Mouse (Mus musculus) kidney, adult 2 months (tissue): ENCODE data around the gene Pkig. TPM values are rescaled to one million over a fixed set of nuclear protein-coding genes. Genes with fewer than 3 reads are reported as not detected.

Source experiments
- DNase-seq: peaks from one replicate; pipeline ENCODE4 v3.0.0; 2021
- H3K27ac ChIP-seq: fragments of 200-500 bp; 2 replicates; pipeline ENCODE4 v1.5.1; 2012; ENCODE audit warnings: low read depth, low read length, control low read depth, inconsistent platforms; ENCODE audit not compliant: insufficient read depth
- H3K27me3 ChIP-seq: fragments of 200-500 bp; replicated peaks from 2 replicates; pipeline ENCODE4 v1.6.1; 2012; ENCODE audit warnings: mild to moderate bottlenecking, moderate library complexity, low read length, inconsistent platforms; ENCODE audit not compliant: control insufficient read depth, insufficient read depth
- H3K36me3 ChIP-seq: fragments of 200-500 bp; 2 replicates; pipeline ENCODE4 v1.6.1; 2012; ENCODE audit warnings: mild to moderate bottlenecking, moderate library complexity, low read length, inconsistent platforms; ENCODE audit not compliant: control insufficient read depth, insufficient read depth
- H3K4me1 ChIP-seq: fragments of 200-500 bp; 2 replicates; pipeline ENCODE4 v1.6.1; 2011; ENCODE audit warnings: low read length; ENCODE audit not compliant: control insufficient read depth, insufficient read depth
- H3K4me3 ChIP-seq: fragments of 200-500 bp; 2 replicates; pipeline ENCODE4 v1.5.1; 2011; ENCODE audit warnings: mild to moderate bottlenecking, low read depth, low read length, control low read depth; ENCODE audit not compliant: insufficient read depth
- CTCF ChIP-seq: fragments of 200-500 bp; conservative IDR thresholded peaks from 2 replicates; pipeline ENCODE4 v1.5.1; 2011; ENCODE audit warnings: low read depth, mild to moderate bottlenecking, control low read depth, low read length, moderate library complexity, mixed read lengths; ENCODE audit not compliant: insufficient read depth, insufficient read length
- POLR2A ChIP-seq: fragments of 200-500 bp; IDR thresholded peaks from one replicate; pipeline ENCODE4 v1.6.1; 2011; ENCODE audit warnings: low read depth, low read length, control low read depth
- WGBS: fragments of 180-500 bp; shearing (Covaris S2); methylation state at CpG from one replicate; pipeline ENCODE4 v1.1.7; 2018; 5-methylcytosine and 5-hydroxymethylcytosine counted together
- polyA plus RNA-seq: library from polyadenylated mRNA; depleted of rRNA; stranded (reverse); fragments of >200 nt; gene quantifications from 2 replicates; pipeline ENCODE4 v1.2.3, GENCODE M21; 2012

Pkig gene
- polyA plus RNA-seq, 1 experiment: 107 TPM

DNA sequence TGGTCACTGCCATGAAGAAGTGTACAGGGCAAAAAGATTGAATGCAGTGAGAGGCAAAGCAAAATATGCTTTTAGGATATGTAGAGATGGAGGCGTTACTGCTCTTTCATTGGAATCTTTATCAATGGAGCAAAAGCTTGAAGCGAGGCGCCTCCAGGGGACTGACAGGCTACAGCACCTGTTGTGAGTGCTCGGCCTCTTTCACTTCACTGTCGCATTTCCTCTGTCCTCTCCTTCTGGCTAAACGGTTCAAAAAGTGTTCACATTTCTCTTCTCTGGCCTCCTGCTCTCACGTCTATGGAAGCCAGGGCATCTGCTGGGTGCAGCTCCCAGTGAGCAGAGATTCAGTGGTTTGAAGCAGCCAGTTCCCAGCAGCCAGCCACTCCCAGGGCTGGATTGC lies 44.2 kb downstream of the Pkig start:
- H3K27me3 ChIP-seq: no peaks in the 10 kb centered on the region
- no peaks in the 10 kb centered on the region for H3K36me3 ChIP-seq
- no peak for DNase-seq
- H3K4me1 ChIP-seq: peaks cover 24% of the 10 kb centered on the region
- 71% methylated on average over 7 of the region's 7 CpGs for WGBS
- H3K27ac ChIP-seq: no peak overlapping the region
- H3K4me3 ChIP-seq: no peak overlapping the region
- TF ChIP-seq POLR2A: no peak
- no peak for TF ChIP-seq CTCF

DNA sequence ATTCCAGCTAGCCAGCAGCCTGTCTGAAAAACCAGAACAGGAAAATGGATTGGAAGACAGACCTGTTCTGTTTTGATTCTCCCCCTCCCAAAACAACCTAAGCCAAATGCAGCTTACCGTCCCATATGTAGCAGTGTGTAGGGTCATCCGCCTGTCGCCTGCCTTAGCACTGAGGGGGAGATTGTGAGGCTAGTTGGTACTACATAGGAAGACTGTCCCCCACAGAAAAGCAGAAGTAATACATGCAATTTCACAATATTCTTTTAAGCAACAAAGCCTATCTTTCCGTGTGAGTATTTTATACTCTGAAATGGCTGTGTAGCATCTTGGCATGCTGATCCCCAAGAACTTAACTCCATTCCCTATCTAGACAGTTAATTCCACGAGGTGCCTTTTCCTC lies 44.7 kb downstream of the Pkig start:
- Histone ChIP-seq H3K4me1 (peaks cover 21% of the 10 kb centered on the region), H3K27me3 (no peaks in the 10 kb centered on the region), H3K27ac (peak overlapping the region; percentile 67), H3K36me3 (no peaks in the 10 kb centered on the region), H3K4me3 (no peak overlapping the region)
- 59% methylated on average over 5 of the region's 5 CpGs for WGBS
- TF ChIP-seq CTCF: no peak
- no peak for TF ChIP-seq POLR2A
- DNase-seq: no peak

DNA sequence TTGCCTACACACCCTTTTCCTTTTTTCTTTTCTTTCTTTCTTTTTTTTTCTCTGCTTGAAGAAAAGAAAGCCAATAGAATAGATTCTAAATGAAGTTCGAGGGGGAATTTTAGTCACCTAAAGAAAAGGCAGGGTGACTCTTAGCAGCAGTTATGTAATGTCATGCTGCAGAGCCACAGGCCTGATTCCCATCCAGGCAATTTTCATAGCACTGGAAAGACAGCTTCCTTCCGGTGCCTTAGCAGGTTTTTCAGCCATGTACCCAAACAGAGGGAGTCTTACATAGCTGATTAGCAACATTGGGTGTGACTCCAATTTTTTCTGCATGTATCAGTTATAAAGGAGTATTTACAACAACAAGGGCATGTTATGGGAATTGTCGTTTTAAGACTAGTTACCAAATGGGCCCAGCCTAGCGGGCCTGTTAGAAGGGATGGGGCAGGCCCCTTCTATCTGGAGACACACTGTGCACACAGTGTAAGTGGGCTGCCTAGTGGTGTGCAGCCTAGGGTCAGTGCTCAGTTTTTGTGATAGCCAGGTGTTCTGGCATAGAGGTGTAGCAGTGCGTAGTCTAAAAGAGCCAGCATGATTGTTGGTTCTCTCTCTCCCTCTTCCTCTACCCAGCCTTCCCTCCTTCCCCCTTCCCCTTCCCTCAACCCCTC lies 45.5 kb downstream of the Pkig start:
- DNase-seq: no peak
- WGBS: 72% methylated on average over 5 of the region's 5 CpGs
- Histone ChIP-seq H3K27ac (peak overlapping the region; percentile 67; the same call in 1 of the 2 replicates), H3K4me3 (no peak overlapping the region), H3K27me3 (no peaks in the 10 kb centered on the region), H3K36me3 (no peaks in the 10 kb centered on the region), H3K4me1 (peaks cover 16% of the 10 kb centered on the region)
- TF ChIP-seq CTCF (no peak), POLR2A (no peak)

DNA sequence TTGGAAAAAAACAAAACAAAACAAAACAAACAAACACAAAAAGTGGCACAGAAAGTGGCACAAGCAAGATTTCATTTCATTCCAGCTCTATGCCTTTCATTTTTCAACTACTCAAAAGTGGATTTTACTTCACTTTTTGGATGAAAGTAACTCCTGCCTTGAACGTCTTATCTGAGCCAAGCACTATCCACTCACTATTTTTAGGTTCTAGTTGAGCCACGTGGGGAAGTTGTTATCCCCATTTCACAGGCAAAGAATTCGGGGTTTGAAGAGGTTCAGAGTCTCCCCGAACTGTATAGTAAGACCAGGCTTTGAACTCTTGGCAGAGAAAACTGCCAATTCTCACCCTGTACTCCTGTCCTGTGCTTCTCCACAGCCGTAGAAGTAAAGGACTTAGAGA lies 50.1 kb downstream of the Pkig start:
- no peak for TF ChIP-seq CTCF
- no peak for TF ChIP-seq POLR2A
- 76% methylated on average over 5 of the region's 5 CpGs for WGBS
- peaks cover 12% of the 10 kb centered on the region for H3K4me1 ChIP-seq
- no peak overlapping the region for H3K27ac ChIP-seq
- no peak for DNase-seq
- H3K27me3 ChIP-seq: no peaks in the 10 kb centered on the region
- H3K36me3 ChIP-seq: no peaks in the 10 kb centered on the region
- no peak overlapping the region for H3K4me3 ChIP-seq

DNA sequence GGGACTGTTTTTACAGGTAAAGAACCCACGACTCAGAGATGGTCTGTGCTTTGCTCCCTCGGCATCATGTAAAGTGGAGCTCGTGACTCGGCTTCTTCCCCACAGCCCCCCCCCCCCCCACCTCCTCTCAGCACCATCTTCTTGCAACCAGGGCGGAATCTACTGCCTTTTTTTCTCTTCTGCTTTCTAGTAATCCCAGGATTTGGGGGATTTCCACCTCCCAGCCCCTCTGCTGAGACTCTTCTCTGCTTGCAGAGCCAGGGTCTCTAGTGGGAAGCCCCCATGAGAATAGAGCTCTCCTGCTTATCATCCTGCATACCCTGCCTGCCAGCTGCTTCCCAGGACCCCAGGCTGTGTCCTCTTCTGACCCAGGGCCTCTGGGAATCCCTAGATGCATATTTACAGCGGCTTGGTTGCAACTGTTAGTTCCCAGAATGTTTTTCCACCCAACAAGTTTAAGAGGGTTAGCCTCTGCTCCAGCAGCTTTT lies 50.6 kb downstream of the Pkig start:
- Histone ChIP-seq H3K4me3 (no peak overlapping the region), H3K36me3 (no peaks in the 10 kb centered on the region), H3K27me3 (no peaks in the 10 kb centered on the region), H3K4me1 (peaks cover 9% of the 10 kb centered on the region), H3K27ac (no peak overlapping the region)
- DNase-seq: no peak
- WGBS: 78% methylated on average over 6 of the region's 6 CpGs
- TF ChIP-seq POLR2A: no peak
- TF ChIP-seq CTCF: no peak

DNA sequence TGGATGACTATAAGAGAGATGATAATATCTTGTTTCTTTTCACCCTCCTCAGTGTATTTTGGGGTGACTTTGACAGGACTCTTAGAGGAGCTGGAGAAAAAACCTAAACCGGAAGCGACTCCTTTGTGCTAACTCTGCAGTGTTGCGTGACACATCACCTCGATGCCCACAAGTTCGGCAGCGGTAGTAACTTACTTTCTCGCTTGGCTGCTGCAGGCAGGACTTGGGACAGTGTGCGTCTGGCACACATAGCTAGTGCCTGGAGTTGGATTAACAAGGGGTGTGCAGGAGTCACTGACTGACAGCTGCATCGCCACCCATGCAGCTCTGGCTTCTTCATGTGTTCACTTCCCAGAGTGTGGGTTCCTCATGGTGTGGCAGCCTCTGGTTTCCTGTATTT lies 51.8 kb downstream of the Pkig start:
- no peak for DNase-seq
- WGBS: 73% methylated on average over 9 of the region's 9 CpGs

DNA sequence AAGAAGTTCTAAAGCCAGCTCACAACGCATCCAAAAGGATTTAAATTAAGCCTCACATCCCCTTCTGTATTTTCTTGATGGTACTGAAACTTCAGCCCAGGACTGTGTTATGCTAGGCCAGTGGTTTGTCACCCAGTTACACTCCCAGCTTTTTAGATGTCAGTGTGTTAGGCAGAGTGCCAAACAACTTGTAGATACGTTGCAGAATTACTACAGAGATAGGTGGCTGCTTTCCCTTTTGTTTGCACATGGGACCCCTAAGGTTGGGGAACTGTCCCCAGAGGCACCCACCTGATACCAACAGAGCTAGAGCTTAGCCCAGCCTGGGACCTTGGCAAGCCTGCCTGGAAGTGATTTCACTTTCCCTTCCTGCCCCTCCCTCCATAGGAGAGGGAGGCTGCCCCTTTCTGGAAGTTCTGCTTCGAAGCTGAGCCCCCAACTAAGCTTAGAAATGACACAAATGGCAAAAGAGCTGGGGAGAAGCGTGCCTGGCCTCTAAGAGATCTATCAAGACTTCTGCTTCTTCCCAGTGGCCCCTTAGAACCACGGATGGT lies 52.5 kb downstream of the Pkig start:
- peak; percentile 54 for DNase-seq
- H3K4me1 ChIP-seq: peaks cover 9% of the 10 kb centered on the region
- H3K36me3 ChIP-seq: no peaks in the 10 kb centered on the region
- H3K4me3 ChIP-seq: no peak overlapping the region
- TF ChIP-seq POLR2A: no peak
- no peak for TF ChIP-seq CTCF
- 66% methylated on average over 5 of the region's 5 CpGs for WGBS
- H3K27ac ChIP-seq: peak overlapping the region; percentile 46
- no peaks in the 10 kb centered on the region for H3K27me3 ChIP-seq

More for the DNA sequence above, 51.8 kb downstream of the Pkig start:
- H3K4me3 ChIP-seq: no peak overlapping the region
- peaks cover 9% of the 10 kb centered on the region for H3K4me1 ChIP-seq
- no peak overlapping the region for H3K27ac ChIP-seq
- H3K36me3 ChIP-seq: no peaks in the 10 kb centered on the region
- no peaks in the 10 kb centered on the region for H3K27me3 ChIP-seq
- TF ChIP-seq CTCF (no peak), POLR2A (no peak)
